Mouse (Mus musculus) heart, postnatal 0 days (tissue): ENCODE results near the gene Pxk.

Source experiments
- CTCF ChIP-seq: IDR thresholded peaks from 2 replicates; pipeline ENCODE4 v1.5.1; 2016; ENCODE audit warnings: antibody characterized with exemption, control low read depth, low read depth
- EP300 ChIP-seq: IDR thresholded peaks from 2 replicates; pipeline ENCODE4 v1.6.1; 2016; ENCODE audit warnings: antibody characterized with exemption, low read depth

DNA sequence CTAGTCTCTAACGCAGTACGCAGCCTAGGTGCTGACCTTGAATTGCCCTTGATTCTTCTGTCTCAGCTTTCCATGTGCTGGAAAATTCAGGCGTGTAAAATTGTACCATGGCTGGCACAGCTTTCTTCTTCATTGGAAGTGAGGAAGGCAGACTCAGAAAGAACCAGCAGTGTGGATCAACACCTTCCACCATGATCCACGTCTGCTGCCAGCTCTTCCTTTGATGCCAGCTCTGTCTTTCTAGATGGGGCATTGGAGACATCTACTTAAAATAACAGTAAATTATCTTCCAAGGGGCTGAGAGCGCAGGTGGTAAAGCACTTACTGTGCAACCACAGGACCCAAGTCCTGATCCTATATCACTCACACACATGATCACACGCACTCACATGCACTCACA, 94.7 kb downstream of the Pxk start:
- TF ChIP-seq CTCF (no peak), EP300 (no peak)
